Mouse (Mus musculus) gastrocnemius, postnatal 4 days (tissue): ENCODE measurements around the gene Fth1. TPM values are rescaled to one million over a fixed set of nuclear protein-coding genes. Genes with fewer than 3 reads are reported as not detected.

Source experiments
- DNase-seq, 2 experiments: peaks; one replicate each; pipeline ENCODE4 v3.0.0; 2021 to 2022; ENCODE audit warnings: low spot score in 2 of 2, mixed read lengths in 2 of 2
- total RNA-seq, 2 experiments: library from RNA; stranded (reverse); gene quantifications; 2 replicates each; pipeline ENCODE4 v1.2.3; 2021

Gene Fth1
- total RNA-seq, 2 experiments from 2014 or later, result 1,831 to 1,888 TPM

DNA sequence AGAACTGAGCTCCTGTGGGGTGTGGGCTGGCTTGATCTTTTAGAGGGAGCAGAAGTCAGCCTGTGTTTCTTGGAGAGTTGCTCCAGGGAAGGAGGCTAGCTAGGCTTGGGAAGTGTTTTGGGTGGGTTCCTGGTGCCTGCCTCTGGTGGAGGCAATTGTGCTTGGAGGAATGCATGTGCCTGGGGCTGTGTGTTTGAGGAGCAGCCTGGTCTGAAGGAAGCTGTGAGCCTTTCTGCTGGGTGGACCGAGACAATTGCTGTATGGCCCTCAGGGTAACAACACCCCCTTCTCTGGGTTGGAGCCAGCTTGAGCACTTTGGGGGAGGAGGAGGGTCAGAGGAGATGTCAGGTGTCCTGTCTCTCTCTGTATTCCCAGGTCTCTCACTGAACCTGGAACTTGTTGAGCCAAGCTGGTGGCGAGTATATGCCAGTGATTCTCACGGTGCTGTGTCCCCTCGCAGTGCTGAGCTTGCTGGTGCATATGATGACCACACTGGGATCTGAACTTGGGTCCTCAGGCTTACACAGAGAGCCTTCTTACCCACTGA lies 38.9 kb downstream of the Fth1 start:
- DNase-seq, result no peak

DNA sequence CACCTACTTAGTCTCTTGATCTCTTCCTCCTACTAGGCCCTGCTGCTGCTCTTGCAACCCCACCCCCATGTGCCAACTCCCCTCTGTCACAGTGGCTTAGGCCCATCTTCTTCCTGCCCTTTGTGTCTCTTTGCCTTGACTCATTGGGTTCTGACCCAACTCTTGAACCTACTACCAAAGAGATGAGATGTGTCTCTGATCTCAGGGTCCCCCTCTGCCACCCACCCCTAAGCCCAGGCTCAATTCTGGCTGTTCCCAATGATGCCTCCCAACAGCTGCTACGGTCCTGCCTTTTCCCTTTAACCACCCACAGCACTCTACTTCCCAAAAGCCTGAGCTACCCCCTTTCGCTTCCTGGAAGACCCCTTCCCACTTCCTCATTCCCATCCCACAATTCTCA lies 41.6 kb downstream of the Fth1 start:
- no peak for DNase-seq

DNA sequence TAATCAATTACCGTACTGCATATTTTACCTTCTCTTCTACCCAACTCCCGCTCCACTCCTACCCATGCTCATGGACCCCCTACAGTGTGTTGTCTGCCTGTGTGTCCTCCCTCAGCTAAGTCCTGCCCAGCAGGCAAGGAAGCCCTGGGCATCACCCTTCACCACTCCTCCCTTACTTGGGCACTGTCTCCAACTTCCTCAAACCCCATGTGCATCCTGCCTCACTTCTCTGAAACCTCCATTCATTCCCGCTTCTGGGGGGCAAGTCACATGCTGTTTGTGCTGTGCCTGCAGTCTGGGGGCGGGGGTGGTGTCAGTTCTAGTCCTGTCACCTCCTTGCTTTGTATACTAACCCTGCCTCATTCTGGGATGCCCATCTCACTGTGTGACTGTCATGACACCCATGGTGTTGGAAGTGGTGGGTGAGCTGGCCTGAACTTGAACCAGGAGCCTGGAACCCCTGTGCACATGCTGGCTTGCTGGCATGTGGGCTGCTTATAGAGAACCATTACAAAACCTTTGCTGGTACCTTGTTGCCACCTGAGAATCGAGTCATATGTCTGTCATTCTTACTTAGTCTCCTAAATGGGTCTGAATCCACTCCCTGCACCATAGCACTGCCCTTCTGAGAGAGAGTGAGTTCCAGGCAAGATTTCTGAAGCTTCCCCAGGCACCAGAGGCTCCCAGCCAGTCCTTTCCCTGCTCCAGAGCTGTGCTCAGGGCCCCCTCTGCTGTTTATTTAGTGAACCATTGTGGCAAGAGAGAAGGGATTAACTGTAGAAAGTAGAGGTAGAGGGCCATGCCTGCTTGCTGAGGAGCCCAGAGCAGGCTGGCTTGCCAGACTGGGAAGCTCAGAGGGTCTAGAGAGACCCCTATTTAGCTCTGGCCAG lies 42.3 kb downstream of the Fth1 start:
- peak in 1 of 2 experiments; percentile 61 for DNase-seq

DNA sequence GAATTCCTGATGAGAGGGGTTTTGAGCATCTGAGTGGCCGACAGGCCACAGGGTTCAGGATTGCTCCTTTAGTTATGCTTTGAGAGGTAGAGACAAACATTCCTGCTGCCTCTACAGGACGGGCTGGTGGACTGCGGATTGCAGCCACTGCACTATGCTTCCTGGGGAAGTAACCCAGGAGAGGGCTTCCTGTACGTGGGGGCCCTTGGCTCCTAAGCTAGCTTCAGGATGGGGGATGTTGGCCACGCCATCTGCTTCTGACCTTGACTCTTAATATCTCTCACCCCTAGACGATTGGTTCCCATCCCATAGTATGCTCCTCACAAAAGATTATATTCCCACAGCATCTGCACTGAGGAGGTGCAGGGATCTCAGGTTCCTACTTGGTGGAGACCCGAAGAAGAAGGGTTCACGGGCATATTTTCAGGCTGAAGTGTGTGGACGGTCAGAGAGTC lies 42.9 kb downstream of the Fth1 start:
- DNase-seq, result no peak

DNA sequence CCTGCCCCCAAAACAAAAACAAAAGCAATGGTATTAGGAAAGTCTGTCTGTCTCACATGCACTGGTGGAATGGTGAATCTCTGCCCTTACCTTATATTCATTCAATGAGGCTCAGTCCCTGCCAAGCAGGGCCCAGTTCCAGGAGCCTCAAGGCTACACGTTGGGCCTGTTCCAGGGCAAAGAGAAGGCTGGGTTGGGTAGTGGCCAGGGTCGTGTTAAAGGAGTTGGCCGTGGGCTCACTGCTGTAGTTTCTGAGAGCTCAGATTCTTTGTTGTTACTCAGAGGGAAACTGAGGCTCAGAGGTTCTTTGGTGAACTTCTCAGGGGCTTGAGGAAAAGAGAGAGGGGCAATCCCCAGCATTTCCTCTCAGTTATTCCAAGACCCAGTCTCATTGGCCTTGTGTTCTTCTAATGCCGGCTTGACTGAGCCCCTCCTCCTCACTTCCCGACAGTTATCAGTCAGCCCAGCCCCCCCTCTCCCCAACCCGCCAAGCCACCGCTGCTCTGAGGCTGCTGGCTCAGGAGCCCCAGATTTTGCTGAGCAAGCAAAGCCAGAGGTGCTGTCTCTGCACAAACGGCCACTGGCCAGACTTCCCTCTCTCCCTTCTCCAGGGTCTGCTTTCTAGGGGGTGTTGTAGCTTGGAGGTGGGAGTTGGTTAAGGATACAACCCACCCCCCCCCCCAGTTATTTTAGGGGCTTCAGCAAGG lies 44.9 kb downstream of the Fth1 start:
- peak in 1 of 2 experiments; percentile 58 for DNase-seq

DNA sequence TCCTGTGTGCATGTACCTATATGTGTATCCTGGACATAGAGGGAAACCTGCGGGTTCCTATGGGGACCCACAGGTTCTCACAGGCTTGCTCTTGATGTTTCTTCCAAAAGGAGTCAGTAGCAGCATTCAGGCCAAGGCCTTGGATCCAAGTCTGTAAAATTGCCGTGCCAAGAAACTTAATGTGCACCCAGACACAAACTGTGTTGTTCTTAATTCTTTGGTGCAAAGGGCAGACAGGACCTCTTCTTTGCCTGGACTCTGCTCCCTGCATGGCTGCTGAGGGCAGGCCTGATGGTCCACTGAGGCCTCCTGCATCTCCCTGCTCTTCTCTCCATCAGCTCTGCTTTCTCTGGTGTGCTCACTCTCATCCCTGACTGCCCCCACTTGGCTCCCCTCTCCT lies 49.3 kb downstream of the Fth1 start:
- no peak for DNase-seq

DNA sequence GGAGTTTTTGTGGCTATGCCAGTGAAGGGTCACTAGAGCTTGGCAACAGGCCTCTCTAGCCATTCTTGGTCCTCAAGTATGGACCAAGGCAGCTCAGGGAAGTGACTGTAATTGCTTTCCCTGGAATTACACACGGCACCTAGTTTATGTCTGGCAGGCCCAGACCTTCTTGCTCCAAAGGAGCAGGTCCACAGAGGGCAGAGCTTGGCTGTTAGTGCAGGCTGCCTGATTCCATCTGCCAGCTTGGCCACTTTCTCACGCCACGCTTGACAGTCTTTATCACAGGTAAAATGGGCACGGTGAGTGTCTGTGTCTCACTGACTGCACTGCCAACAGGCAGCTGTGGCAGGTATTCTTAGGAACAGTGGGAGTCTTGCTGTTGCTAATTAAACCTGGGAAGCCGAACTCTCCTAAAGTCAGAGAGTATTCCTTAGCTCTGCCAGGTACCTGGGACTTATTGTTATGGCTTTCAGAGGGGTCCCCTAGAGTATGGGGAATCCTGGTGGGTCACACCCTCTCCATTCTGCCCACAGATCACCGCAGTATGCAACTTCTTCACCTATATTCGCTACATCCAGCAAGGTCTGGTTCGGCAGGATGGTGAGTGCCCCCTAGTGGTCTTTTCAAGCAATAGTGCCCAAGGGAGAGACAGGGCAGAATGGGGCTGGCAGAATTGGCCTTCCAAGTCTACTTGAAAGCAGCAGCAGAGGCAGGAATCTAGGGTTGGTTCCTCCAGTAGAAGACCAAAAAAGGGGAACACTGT lies 53.0 kb downstream of the Fth1 start:
- DNase-seq, result peak in 1 of 2 experiments; percentile 54

DNA sequence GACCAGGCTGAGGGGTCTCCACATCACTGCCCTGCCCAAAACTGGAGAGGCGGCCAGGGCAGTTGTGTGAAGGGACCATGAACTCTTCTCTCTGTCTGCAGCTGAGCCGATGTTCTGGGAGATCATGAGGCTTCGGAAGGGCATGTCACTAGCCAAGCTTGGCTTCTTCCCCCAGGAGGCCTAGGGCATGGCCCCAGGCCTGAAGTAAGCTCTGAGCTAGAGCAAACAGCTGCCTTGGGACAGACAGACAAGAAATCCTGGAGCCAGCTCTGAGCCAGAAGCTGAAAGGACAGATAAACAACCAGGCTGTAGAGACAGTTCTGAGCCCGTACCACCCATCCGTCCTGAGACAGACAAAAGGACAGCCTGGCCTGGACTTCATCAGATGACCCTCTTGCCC lies 54.0 kb downstream of the Fth1 start:
- no peak for DNase-seq

Other genes with a start within 250 kb of the Fth1 start
- not detected for gene Scgb2a2, start 133.0 kb upstream of the Fth1 start, total RNA-seq
- gene Incenp, start 81.0 kb upstream of the Fth1 start, total RNA-seq, result 10 to 100 TPM; 39.3 TPM
- gene Best1, start 21.0 kb downstream of the Fth1 start, total RNA-seq, result 1 to 10 TPM; 1.2 to 1.5 TPM
- 10 to 100 TPM; 24.2 to 26.1 TPM for gene Rab3il1, start 21.1 kb downstream of the Fth1 start, total RNA-seq
- 10 to 100 TPM; 16.8 to 28.4 TPM for gene Fads3, start 61.0 kb downstream of the Fth1 start, total RNA-seq
- gene Fads2, start 121.1 kb downstream of the Fth1 start, total RNA-seq, result 10 to 100 TPM; 26.2 to 27.3 TPM
- 10 to 100 TPM; 49.8 to 51.3 TPM for gene Fads1, start 202.3 kb downstream of the Fth1 start, total RNA-seq
- gene Tmem258, start 223.4 kb downstream of the Fth1 start, total RNA-seq, result 100 to 1,000 TPM; 122 to 143 TPM
- 10 to 100 TPM; 15.3 to 16.0 TPM for gene Fen1, start 223.6 kb downstream of the Fth1 start, total RNA-seq